12 mouse cellular contexts compared by ENCODE assay signal in the genomic region with DNA sequence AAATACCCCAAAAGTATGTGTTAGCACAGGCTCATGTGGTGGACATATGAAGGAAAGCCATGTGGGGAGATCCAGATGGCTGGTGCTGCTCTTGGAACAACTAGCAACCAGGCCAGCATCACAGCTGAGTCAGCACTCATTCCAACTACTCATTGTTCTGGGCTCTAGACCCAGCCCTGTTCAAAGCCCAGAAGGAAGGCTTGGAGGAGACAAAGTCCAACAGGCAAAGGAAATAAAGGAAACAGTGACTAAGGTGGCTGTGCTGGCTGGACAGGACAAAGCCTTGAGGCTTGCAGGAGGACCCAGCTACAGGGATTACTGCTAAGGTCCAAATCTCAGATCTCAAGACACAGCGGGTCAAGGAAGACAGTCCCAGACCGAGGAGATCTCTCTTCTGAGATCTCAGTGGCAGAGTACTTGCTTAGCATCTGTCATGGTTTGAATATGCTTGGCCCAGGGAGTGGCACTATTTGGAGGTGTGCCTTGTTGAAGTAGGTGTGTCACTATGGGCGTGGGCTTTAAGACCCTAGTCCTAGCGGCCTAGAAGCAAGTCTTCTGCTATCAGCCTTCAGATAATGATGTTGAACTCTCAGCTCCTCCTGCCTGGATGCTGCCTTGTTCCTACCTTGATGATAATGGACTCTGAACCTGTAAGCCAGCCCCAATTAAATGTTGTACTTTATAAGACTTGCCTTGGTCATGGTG. TPM values are rescaled to one million over a fixed set of nuclear protein-coding genes. Genes with fewer than 3 reads are reported as not detected.
DNase-seq lines count a peak whose midpoint lies in the region; ATAC-seq lines count a peak whose summit lies in the region.
"Had no signal": no experiment of that assay in that cellular context is flagged by ENCODE, and none has a peak within 500 bp of the region (broad histone marks: within the 10 kb centered on the region; RNA-seq: fewer than 3 reads in every experiment).

No protein-coding gene starts in this region.

- ATAC-seq in intestine, embryonic 16.5 days = peak; percentile 91
- ATAC-seq in stomach, embryonic 15.5 days (ENCODE audit: insufficient read depth, low FRiP score, low read depth) = peak; percentile 77

- H3K36me3 ChIP-seq in intestine, embryonic 16.5 days (ENCODE audit: control insufficient read depth, insufficient read depth, low read length) = peaks cover 4% of the 10 kb centered on the region; the same call in 1 of the 2 replicates
- H3K36me3 ChIP-seq in stomach, embryonic 15.5 days = no peaks in the 10 kb centered on the region
- H3K36me3 ChIP-seq: hindbrain, embryonic 15.5 days had no signal

- H3K4me2 ChIP-seq in intestine, embryonic 16.5 days (ENCODE audit: low read depth, low read length) = no peak overlapping the region
- no peak overlapping the region for H3K4me2 ChIP-seq in stomach, embryonic 15.5 days
- H3K4me2 ChIP-seq: hindbrain, embryonic 15.5 days; lung, embryonic 15.5 days had no signal

- H3K4me3 ChIP-seq in intestine, embryonic 16.5 days (ENCODE audit: low read length) = no peak overlapping the region
- H3K4me3 ChIP-seq in stomach, embryonic 15.5 days (replicated peaks) = no peak overlapping the region
- H3K4me3 ChIP-seq: hindbrain, embryonic 15.5 days; lung, embryonic 15.5 days had no signal

- H3K27me3 ChIP-seq in intestine, embryonic 16.5 days (replicated peaks; ENCODE audit: control insufficient read depth, insufficient read depth, low read length) = no peaks in the 10 kb centered on the region
- no peaks in the 10 kb centered on the region for H3K27me3 ChIP-seq in stomach, embryonic 15.5 days (replicated peaks)
- H3K27me3 ChIP-seq: hindbrain, embryonic 15.5 days; lung, embryonic 15.5 days had no signal

- WGBS in intestine, embryonic 16.5 days = 74% methylated on average over 4 of the region's 4 CpGs
- 79% methylated on average over 4 of the region's 4 CpGs for WGBS in stomach, embryonic 15.5 days

- no peak overlapping the region for H3K9ac ChIP-seq in intestine, embryonic 16.5 days (ENCODE audit: low read depth, low read length)
- no peak overlapping the region for H3K9ac ChIP-seq in stomach, embryonic 15.5 days
- H3K9ac ChIP-seq: hindbrain, embryonic 15.5 days; lung, embryonic 15.5 days had no signal

- H3K27ac ChIP-seq in intestine, embryonic 16.5 days (ENCODE audit: low read length) = peak overlapping the region; percentile 80
- peak overlapping the region; percentile 26; the same call in 1 of the 2 replicates for H3K27ac ChIP-seq in stomach, embryonic 15.5 days
- H3K27ac ChIP-seq: hindbrain, embryonic 15.5 days; lung, embryonic 15.5 days had no signal

- peak; percentile 62 for DNase-seq in layer of hippocampus, adult 11-12 months (ENCODE audit: low spot score)
- DNase-seq in layer of hippocampus, postnatal 10 days (ENCODE audit: low spot score in 2 of 2) = no peak
- DNase-seq in ZHBTc4 (ENCODE audit: low read depth, low spot score) = peak; percentile 44
- no peak for DNase-seq in heart, postnatal 4 days
- DNase-seq in adrenal gland, postnatal 10 days = no peak

- H3K9me3 ChIP-seq in intestine, embryonic 16.5 days (ENCODE audit: control insufficient read depth, low read length) = no peaks in the 10 kb centered on the region
- H3K9me3 ChIP-seq in stomach, embryonic 15.5 days = no peaks in the 10 kb centered on the region
- H3K9me3 ChIP-seq: hindbrain, embryonic 15.5 days; lung, embryonic 15.5 days had no signal

- peaks cover 31% of the 10 kb centered on the region for H3K4me1 ChIP-seq in intestine, embryonic 16.5 days (ENCODE audit: control insufficient read depth, insufficient read depth, low read length)
- H3K4me1 ChIP-seq in stomach, embryonic 15.5 days = peaks cover 18% of the 10 kb centered on the region

RNA-seq across cellular contexts. Expression of a gene that starts 12.0 kb away (rescaled TPM):
- total RNA-seq in layer of hippocampus, postnatal 10 days (2021) = 100 to 1,000 TPM; 137 to 139 TPM
- polyA plus RNA-seq in intestine, embryonic 16.5 days (2015; fragmentation: Nextera tagmentation; extraction: Ambion mirVana) = 97.2 and 100 TPM in 2 replicates
- 73.1 and 82.1 TPM in 2 replicates for polyA plus RNA-seq in stomach, embryonic 15.5 days (2015; fragmentation: Nextera tagmentation; extraction: Ambion mirVana)
- 100 to 1,000 TPM in 1 of 2 experiments, 10 to 100 TPM in 1; 96.3 to 105 TPM for total RNA-seq in heart, postnatal 4 days (2021)
- 100 to 1,000 TPM; 126 to 148 TPM for total RNA-seq in adrenal gland, postnatal 10 days (2021)

RNA-seq across cellular contexts. Expression of a gene that starts 51.9 kb away (rescaled TPM):
- 10 to 100 TPM; 74.1 to 74.5 TPM for total RNA-seq in layer of hippocampus, postnatal 10 days (2021)
- 87.5 and 88.7 TPM in 2 replicates for polyA plus RNA-seq in intestine, embryonic 16.5 days (2015; fragmentation: Nextera tagmentation; extraction: Ambion mirVana)
- 86.1 and 89.4 TPM in 2 replicates for polyA plus RNA-seq in stomach, embryonic 15.5 days (2015; fragmentation: Nextera tagmentation; extraction: Ambion mirVana)
- 10 to 100 TPM; 67.4 to 75.9 TPM for total RNA-seq in heart, postnatal 4 days (2021)
- total RNA-seq in adrenal gland, postnatal 10 days (2021) = 10 to 100 TPM; 93.5 to 97.5 TPM

RNA-seq across cellular contexts. Expression of a gene that starts 57.2 kb away (rescaled TPM):
- total RNA-seq in layer of hippocampus, postnatal 10 days (2021) = not detected
- 0.09 and 0.22 TPM in 2 replicates for polyA plus RNA-seq in intestine, embryonic 16.5 days (2015; fragmentation: Nextera tagmentation; extraction: Ambion mirVana)
- polyA plus RNA-seq in stomach, embryonic 15.5 days (2015; fragmentation: Nextera tagmentation; extraction: Ambion mirVana) = 0.44 and 0.64 TPM in 2 replicates
- total RNA-seq in heart, postnatal 4 days (2021) = not detected
- total RNA-seq in adrenal gland, postnatal 10 days (2021) = not detected
- total RNA-seq: adrenal gland, postnatal 36 days; heart, adult 8-10 months; left cerebral cortex, postnatal 36 days had no signal

RNA-seq across cellular contexts. Expression of a gene that starts 58.9 kb away (rescaled TPM):
- 10 to 100 TPM; 12.8 to 15.0 TPM for total RNA-seq in layer of hippocampus, postnatal 10 days (2021)
- polyA plus RNA-seq in intestine, embryonic 16.5 days (2015; fragmentation: Nextera tagmentation; extraction: Ambion mirVana) = 35.3 and 45.9 TPM in 2 replicates
- polyA plus RNA-seq in stomach, embryonic 15.5 days (2015; fragmentation: Nextera tagmentation; extraction: Ambion mirVana) = 52.6 and 63.4 TPM in 2 replicates
- 10 to 100 TPM; 15.2 to 15.5 TPM for total RNA-seq in heart, postnatal 4 days (2021)
- 10 to 100 TPM; 11.6 to 14.4 TPM for total RNA-seq in adrenal gland, postnatal 10 days (2021)

Comparison
In these comparisons a context has a peak if more than half of its experiments do, and no peak if none do; other contexts are left out.
1. DNase-seq: peak in layer of hippocampus, adult 11-12 months (single experiment) and ZHBTc4 (single experiment); none in layer of hippocampus, postnatal 10 days (0 of 2), heart, postnatal 4 days (single experiment) and adrenal gland, postnatal 10 days (single experiment).